Mouse (Mus musculus) liver, postnatal 0 days (tissue): ENCODE measurements at regions not wholly inside any gene's neighbourhood (a gene's known extent, or its start where the extent isn't known, plus 50 kb on each side); places are given as distances from the start of the nearest gene placed in this dataset.

Source experiments
- CTCF ChIP-seq: sonication (generic); IDR thresholded peaks from 2 replicates; pipeline ENCODE4 v1.5.1; 2016; ENCODE audit warnings: antibody characterized with exemption, low read depth
- EP300 ChIP-seq: IDR thresholded peaks from 2 replicates; pipeline ENCODE4 v1.6.1; 2016; ENCODE audit warnings: antibody characterized with exemption, low read depth, mild to moderate bottlenecking

- TF ChIP-seq CTCF, result no peak
- no peak for TF ChIP-seq EP300
These were observed 208.0 kb upstream of the Tars start for GRCm38 (mm10) chr15:11607489-11607888.
